Mouse (Mus musculus): ENCODE results near the gene Habp2. TPM values are rescaled to one million over a fixed set of nuclear protein-coding genes. Genes with fewer than 3 reads are reported as not detected.

The Habp2 gene
- polyA plus RNA-seq, 1 experiment from 2014 or later = 0.10 TPM

DNA sequence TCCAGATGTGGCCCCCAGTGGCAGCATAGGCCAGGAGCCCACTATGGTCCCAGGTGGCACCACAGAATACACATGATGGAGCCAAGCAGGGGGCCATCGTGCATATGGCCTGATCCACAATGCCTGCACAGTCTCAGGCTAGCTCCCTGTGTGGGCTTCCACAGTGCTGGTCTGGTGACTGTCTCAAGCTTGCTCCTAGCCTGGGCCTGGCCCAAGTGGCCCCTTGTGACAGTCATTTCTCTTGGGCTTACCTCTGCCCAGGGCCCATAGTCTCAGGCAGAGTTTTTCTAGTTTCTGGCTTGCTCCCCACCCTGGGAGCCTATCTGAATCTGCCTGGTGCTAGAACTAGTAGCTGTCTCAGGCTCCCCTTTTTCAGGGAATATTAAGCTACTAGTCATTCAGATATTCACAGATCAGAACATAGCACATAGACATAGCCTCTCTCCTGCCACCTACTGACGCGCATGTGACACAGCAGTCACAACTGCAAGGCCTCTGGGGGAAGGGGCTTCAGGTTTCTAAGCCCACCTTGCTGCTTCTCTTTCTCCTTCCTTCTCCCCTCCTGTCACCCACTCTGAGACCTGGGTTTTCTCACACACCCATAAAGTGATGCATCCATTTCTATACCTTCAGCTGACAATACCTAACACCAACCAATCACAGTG is 9.7 kb upstream of the Habp2 start:
- Histone ChIP-seq H3K4me2 (no peak overlapping the region), H3K9ac (no peak overlapping the region), H3K27me3 (no peaks in the 10 kb centered on the region; the same call in 1 of the 2 replicates), H3K9me3 (replicated peaks) (no peaks in the 10 kb centered on the region), H3K27ac (no peak overlapping the region), H3K4me1 (no peaks in the 10 kb centered on the region), H3K36me3 (ENCODE audit: poor library complexity, severe bottlenecking) (no peaks in the 10 kb centered on the region), H3K4me3 (no peak overlapping the region)
- WGBS = 43% methylated on average over 3 of the region's 3 CpGs
- no peak for ATAC-seq

- H3K27ac ChIP-seq = no peak overlapping the region
- no peak overlapping the region for H3K4me2 ChIP-seq
- H3K9ac ChIP-seq = no peak overlapping the region
- 88% methylated on average over 4 of the region's 4 CpGs for WGBS
- no peak for ATAC-seq
- no peak overlapping the region for H3K4me3 ChIP-seq
- no peaks in the 10 kb centered on the region for H3K4me1 ChIP-seq
- H3K27me3 ChIP-seq = no peaks in the 10 kb centered on the region; the same call in 1 of the 2 replicates
- H3K9me3 ChIP-seq (replicated peaks) = no peaks in the 10 kb centered on the region
- no peaks in the 10 kb centered on the region for H3K36me3 ChIP-seq (ENCODE audit: poor library complexity, severe bottlenecking)
Measured at GRCm38 (mm10) chr19:56277951-56278350, 9.0 kb upstream of the Habp2 start.

GRCm38 (mm10) chr19:56278366-56278765 is 8.6 kb upstream of the Habp2 start:
- Histone ChIP-seq H3K4me1 (no peaks in the 10 kb centered on the region), H3K36me3 (ENCODE audit: poor library complexity, severe bottlenecking) (no peaks in the 10 kb centered on the region), H3K27ac (no peak overlapping the region), H3K9me3 (replicated peaks) (no peaks in the 10 kb centered on the region), H3K9ac (no peak overlapping the region), H3K4me3 (no peak overlapping the region), H3K27me3 (no peaks in the 10 kb centered on the region; the same call in 1 of the 2 replicates), H3K4me2 (no peak overlapping the region)
- 84% methylated on average over 11 of the region's 11 CpGs for WGBS
- no peak for ATAC-seq

GRCm38 (mm10) chr19:56285222-56285621 is 1.7 kb upstream of the Habp2 start:
- H3K4me3 ChIP-seq = no peak overlapping the region
- no peak overlapping the region for H3K27ac ChIP-seq
- no peaks in the 10 kb centered on the region for H3K36me3 ChIP-seq (ENCODE audit: poor library complexity, severe bottlenecking)
- no peak overlapping the region for H3K9ac ChIP-seq
- ATAC-seq = no peak
- no peaks in the 10 kb centered on the region for H3K27me3 ChIP-seq
- no peaks in the 10 kb centered on the region for H3K9me3 ChIP-seq (replicated peaks)
- no peak overlapping the region for H3K4me2 ChIP-seq
- H3K4me1 ChIP-seq = no peaks in the 10 kb centered on the region
- 78% methylated on average over 4 of the region's 4 CpGs for WGBS

DNA sequence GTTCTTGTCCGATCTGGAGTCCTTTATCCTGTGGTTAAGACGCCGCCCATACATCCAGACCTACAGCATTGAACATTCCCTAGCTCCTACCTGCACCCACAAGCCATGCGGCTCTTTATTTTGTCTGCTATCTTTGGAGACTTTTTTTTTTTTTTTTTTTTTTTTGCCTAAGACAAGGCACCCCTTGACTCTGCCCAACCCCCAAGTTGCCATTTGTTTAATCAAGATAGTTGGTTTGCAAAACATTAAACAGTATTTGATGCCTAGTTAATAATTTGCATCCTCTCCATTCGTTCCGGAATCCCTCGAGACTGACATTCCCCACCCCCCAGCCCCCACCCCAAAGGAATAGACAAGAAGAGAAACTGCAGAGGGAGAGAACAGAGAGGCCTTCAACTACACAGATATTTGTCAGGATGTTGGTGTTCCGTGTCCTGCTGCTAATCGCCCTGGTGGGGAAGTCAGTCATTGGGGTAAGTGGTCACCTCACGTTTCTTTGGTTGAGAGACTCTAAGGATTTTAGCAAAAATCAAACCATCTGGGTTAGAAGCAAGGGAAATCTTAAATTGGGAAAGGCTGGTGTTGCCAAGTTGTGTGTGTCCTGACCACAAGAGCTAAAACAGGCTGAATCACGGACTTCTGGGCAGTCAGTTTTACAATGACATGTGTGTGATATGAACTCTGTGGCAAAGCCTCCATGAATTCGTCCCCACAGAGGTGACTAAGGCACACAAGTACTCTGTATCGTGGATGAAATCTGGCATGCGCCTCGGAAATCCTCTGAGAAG is 837 bp downstream of the Habp2 start:
- no peak overlapping the region for H3K27ac ChIP-seq
- no peaks in the 10 kb centered on the region for H3K9me3 ChIP-seq (replicated peaks)
- ATAC-seq = no peak
- no peak overlapping the region for H3K4me2 ChIP-seq
- peaks cover 9% of the 10 kb centered on the region for H3K4me1 ChIP-seq
- H3K36me3 ChIP-seq (ENCODE audit: poor library complexity, severe bottlenecking) = no peaks in the 10 kb centered on the region
- H3K9ac ChIP-seq = no peak overlapping the region
- H3K27me3 ChIP-seq = no peaks in the 10 kb centered on the region
- 87% methylated on average over 15 of the region's 15 CpGs for WGBS
- H3K4me3 ChIP-seq = no peak overlapping the region

- H3K4me3 ChIP-seq = no peak overlapping the region
- H3K27me3 ChIP-seq = no peaks in the 10 kb centered on the region
- no peak overlapping the region for H3K4me2 ChIP-seq
- ATAC-seq = no peak
- H3K4me1 ChIP-seq = peaks cover 9% of the 10 kb centered on the region
- H3K36me3 ChIP-seq (ENCODE audit: poor library complexity, severe bottlenecking) = no peaks in the 10 kb centered on the region
- WGBS = 75% methylated on average over 4 of the region's 4 CpGs
- no peak overlapping the region for H3K9ac ChIP-seq
- H3K9me3 ChIP-seq (replicated peaks) = no peaks in the 10 kb centered on the region
- H3K27ac ChIP-seq = no peak overlapping the region
Measured at GRCm38 (mm10) chr19:56288436-56288835, 1.5 kb downstream of the Habp2 start.

DNA sequence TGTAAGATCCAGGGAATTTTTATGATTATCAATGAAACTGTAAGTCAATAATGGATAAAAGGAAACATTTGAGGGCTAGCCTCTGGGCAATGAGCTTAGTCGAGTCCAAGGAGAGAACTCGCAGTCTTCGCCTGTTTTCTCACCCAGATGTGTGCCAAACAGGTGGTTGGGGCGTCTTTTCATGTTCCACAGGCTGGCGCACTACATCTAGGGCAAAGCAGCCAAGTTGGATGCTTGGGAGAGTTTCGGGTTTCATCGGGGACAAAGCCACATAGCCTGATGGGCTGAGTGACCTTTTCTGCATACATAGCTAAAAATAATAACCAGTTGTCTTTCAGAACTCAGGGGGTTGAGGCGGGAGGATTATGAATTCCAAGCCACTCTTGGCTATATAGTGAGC is 2.7 kb downstream of the Habp2 start:
- H3K27ac ChIP-seq = no peak overlapping the region
- no peak overlapping the region for H3K4me3 ChIP-seq
- no peak for ATAC-seq
- H3K9ac ChIP-seq = no peak overlapping the region
- H3K9me3 ChIP-seq (replicated peaks) = no peaks in the 10 kb centered on the region
- H3K36me3 ChIP-seq (ENCODE audit: poor library complexity, severe bottlenecking) = no peaks in the 10 kb centered on the region
- H3K27me3 ChIP-seq = no peaks in the 10 kb centered on the region
- peaks cover 10% of the 10 kb centered on the region for H3K4me1 ChIP-seq
- no peak overlapping the region for H3K4me2 ChIP-seq
- 81% methylated on average over 8 of the region's 8 CpGs for WGBS

- H3K27ac ChIP-seq = no peak overlapping the region
- peak; percentile 64; the same call in 1 of the 2 replicates for ATAC-seq
- no peaks in the 10 kb centered on the region for H3K9me3 ChIP-seq (replicated peaks)
- WGBS = 47% methylated on average over 6 of the region's 6 CpGs
- no peaks in the 10 kb centered on the region for H3K36me3 ChIP-seq (ENCODE audit: poor library complexity, severe bottlenecking)
- no peak overlapping the region for H3K4me2 ChIP-seq
- H3K4me3 ChIP-seq = no peak overlapping the region
- H3K27me3 ChIP-seq = no peaks in the 10 kb centered on the region
- H3K9ac ChIP-seq = no peak overlapping the region
- peaks cover 15% of the 10 kb centered on the region for H3K4me1 ChIP-seq
Measured at GRCm38 (mm10) chr19:56291898-56292297, 5.0 kb downstream of the Habp2 start.

- Histone ChIP-seq H3K9ac (no peak overlapping the region), H3K27ac (no peak overlapping the region), H3K4me1 (peaks cover 15% of the 10 kb centered on the region), H3K4me2 (no peak overlapping the region), H3K9me3 (replicated peaks) (no peaks in the 10 kb centered on the region), H3K27me3 (no peaks in the 10 kb centered on the region), H3K36me3 (ENCODE audit: poor library complexity, severe bottlenecking) (no peaks in the 10 kb centered on the region), H3K4me3 (no peak overlapping the region)
- ATAC-seq = no peak
- 70% methylated on average over 9 of the region's 9 CpGs for WGBS
Measured at GRCm38 (mm10) chr19:56292335-56292734, 5.4 kb downstream of the Habp2 start.

DNA sequence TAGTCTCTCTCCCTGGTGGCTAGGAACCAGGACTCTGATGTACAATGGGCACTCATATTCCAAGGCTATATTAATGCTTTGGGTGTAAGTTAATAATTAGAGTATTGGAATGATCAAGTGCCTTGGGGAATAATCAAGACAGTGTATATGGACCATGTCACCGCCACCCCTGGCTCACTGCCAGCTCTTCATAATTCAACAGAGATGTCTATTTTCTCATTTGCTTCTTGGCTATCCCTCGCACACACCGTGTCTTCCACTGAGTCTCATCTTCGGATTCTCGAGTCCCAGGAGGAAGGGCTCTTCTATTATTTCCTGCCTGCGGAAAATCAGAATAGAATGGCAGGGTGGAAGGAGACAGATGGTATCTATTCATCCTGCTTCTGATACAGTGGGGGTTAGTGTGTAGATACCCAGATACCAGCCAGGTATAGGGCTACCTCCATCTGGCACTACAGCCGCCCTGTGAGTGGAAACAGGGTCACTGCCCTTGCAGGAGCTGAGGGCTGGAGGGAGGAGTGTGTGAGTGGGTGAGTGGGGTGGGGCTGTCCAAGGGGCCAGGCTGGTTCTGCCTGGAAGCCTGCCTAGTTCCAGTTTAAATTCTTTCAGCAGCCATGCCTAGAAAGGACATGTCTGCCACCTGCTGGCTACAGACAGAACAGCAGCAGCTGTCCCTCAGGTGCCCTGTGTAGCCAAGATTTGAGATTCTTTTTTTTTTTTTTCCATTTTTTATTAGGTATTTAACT is 7.9 kb downstream of the Habp2 start:
- ATAC-seq = peak; percentile 79
- no peak overlapping the region for H3K4me2 ChIP-seq
- H3K36me3 ChIP-seq (ENCODE audit: poor library complexity, severe bottlenecking) = no peaks in the 10 kb centered on the region
- no peak overlapping the region for H3K27ac ChIP-seq
- H3K4me3 ChIP-seq = no peak overlapping the region
- H3K4me1 ChIP-seq = peaks cover 15% of the 10 kb centered on the region
- no peaks in the 10 kb centered on the region for H3K9me3 ChIP-seq (replicated peaks)
- no peak overlapping the region for H3K9ac ChIP-seq
- WGBS = 60% methylated on average over 7 of the region's 7 CpGs
- H3K27me3 ChIP-seq = no peaks in the 10 kb centered on the region

GRCm38 (mm10) chr19:56296668-56297067 is 9.7 kb downstream of the Habp2 start:
- Histone ChIP-seq H3K9me3 (replicated peaks) (no peaks in the 10 kb centered on the region), H3K4me2 (no peak overlapping the region), H3K9ac (no peak overlapping the region), H3K4me3 (no peak overlapping the region), H3K36me3 (ENCODE audit: poor library complexity, severe bottlenecking) (no peaks in the 10 kb centered on the region), H3K27ac (no peak overlapping the region), H3K27me3 (no peaks in the 10 kb centered on the region), H3K4me1 (peaks cover 12% of the 10 kb centered on the region)
- ATAC-seq = no peak
- WGBS = 81% methylated on average over 9 of the region's 9 CpGs

- H3K36me3 ChIP-seq (ENCODE audit: poor library complexity, severe bottlenecking) = no peaks in the 10 kb centered on the region
- H3K27ac ChIP-seq = no peak overlapping the region
- H3K9me3 ChIP-seq (replicated peaks) = no peaks in the 10 kb centered on the region
- H3K9ac ChIP-seq = no peak overlapping the region
- H3K27me3 ChIP-seq = no peaks in the 10 kb centered on the region
- 65% methylated on average over 3 of the region's 3 CpGs for WGBS
- no peak for ATAC-seq
- no peak overlapping the region for H3K4me3 ChIP-seq
- no peak overlapping the region for H3K4me2 ChIP-seq
- H3K4me1 ChIP-seq = peaks cover 6% of the 10 kb centered on the region
Measured at GRCm38 (mm10) chr19:56297264-56297663, 10.3 kb downstream of the Habp2 start.
